Mouse (Mus musculus): ENCODE results near the gene A030005K14Rik. TPM values are rescaled to one million over a fixed set of nuclear protein-coding genes. Genes with fewer than 3 reads are reported as not detected.

Gene A030005K14Rik
- polyA plus RNA-seq (2014; fragmentation: Nextera tagmentation; extraction: Ambion mirVana) = not detected in 2 replicates

GRCm38 (mm10) chr1:83059278-83059677, at the start of gene A030005K14Rik:
Gene A030005K14Rik, minus strand, starts transcription at chr1:83059378.
- DNase-seq (ENCODE audit: low spot score) (no peak), ATAC-seq (replicated peaks; ENCODE audit: insufficient number of reproducible peaks, low FRiP score, low TSS enrichment, low read depth) (no peak)
- Histone ChIP-seq H3K27ac (replicated peaks; ENCODE audit: low read depth, low read length) (no peak within 1 kb of the TSS), H3K4me1 (ENCODE audit: control insufficient read depth, insufficient read depth, low read length) (no peaks in the 10 kb centered on the region), H3K9ac (replicated peaks; ENCODE audit: low read length) (no peak within 1 kb of the TSS), H3K4me2 (ENCODE audit: low read depth, low read length) (no peak within 1 kb of the TSS), H3K27me3 (ENCODE audit: control insufficient read depth, insufficient read depth, low read length) (no peaks in the 10 kb centered on the region), H3K4me3 (ENCODE audit: low read depth, low read length) (no peak within 1 kb of the TSS), H3K36me3 (replicated peaks; ENCODE audit: control insufficient read depth, insufficient read depth, low read depth, low read length) (no peaks in the 10 kb centered on the region), H3K9me3 (replicated peaks; ENCODE audit: control insufficient read depth, low read length) (no peaks in the 10 kb centered on the region)
- 96% methylated on average over 9 of the region's 9 CpGs for WGBS

- no peak overlapping the region for H3K9ac ChIP-seq (replicated peaks; ENCODE audit: low read length)
- WGBS = 80% methylated on average over 5 of the region's 5 CpGs
- ATAC-seq (replicated peaks; ENCODE audit: insufficient number of reproducible peaks, low FRiP score, low TSS enrichment, low read depth) (no peak), DNase-seq (ENCODE audit: low spot score) (no peak)
- no peaks in the 10 kb centered on the region for H3K27me3 ChIP-seq (ENCODE audit: control insufficient read depth, insufficient read depth, low read length)
- H3K27ac ChIP-seq (replicated peaks; ENCODE audit: low read depth, low read length) = no peak overlapping the region
- H3K36me3 ChIP-seq (replicated peaks; ENCODE audit: control insufficient read depth, insufficient read depth, low read depth, low read length) = no peaks in the 10 kb centered on the region
- no peaks in the 10 kb centered on the region for H3K9me3 ChIP-seq (replicated peaks; ENCODE audit: control insufficient read depth, low read length)
- H3K4me3 ChIP-seq (ENCODE audit: low read depth, low read length) = no peak overlapping the region
- no peak overlapping the region for H3K4me2 ChIP-seq (ENCODE audit: low read depth, low read length)
- no peaks in the 10 kb centered on the region for H3K4me1 ChIP-seq (ENCODE audit: control insufficient read depth, insufficient read depth, low read length)
These were observed 48.3 kb upstream of the A030005K14Rik start for GRCm38 (mm10) chr1:83107410-83107978.

- H3K36me3 ChIP-seq (replicated peaks; ENCODE audit: control insufficient read depth, insufficient read depth, low read depth, low read length) = no peaks in the 10 kb centered on the region
- DNase-seq (ENCODE audit: low spot score) (no peak), ATAC-seq (replicated peaks; ENCODE audit: insufficient number of reproducible peaks, low FRiP score, low TSS enrichment, low read depth) (no peak)
- H3K4me1 ChIP-seq (ENCODE audit: control insufficient read depth, insufficient read depth, low read length) = no peaks in the 10 kb centered on the region
- H3K9me3 ChIP-seq (replicated peaks; ENCODE audit: control insufficient read depth, low read length) = no peaks in the 10 kb centered on the region
- no peaks in the 10 kb centered on the region for H3K27me3 ChIP-seq (ENCODE audit: control insufficient read depth, insufficient read depth, low read length)
- H3K27ac ChIP-seq (replicated peaks; ENCODE audit: low read depth, low read length) = no peak overlapping the region
- H3K4me2 ChIP-seq (ENCODE audit: low read depth, low read length) = no peak overlapping the region
- H3K9ac ChIP-seq (replicated peaks; ENCODE audit: low read length) = no peak overlapping the region
- 62% methylated on average over 1 of the region's 1 CpGs for WGBS
- no peak overlapping the region for H3K4me3 ChIP-seq (ENCODE audit: low read depth, low read length)
These were observed 46.3 kb upstream of the A030005K14Rik start for GRCm38 (mm10) chr1:83105464-83105863.

- WGBS = 59% methylated on average over 3 of the region's 3 CpGs
- Histone ChIP-seq H3K27ac (replicated peaks; ENCODE audit: low read depth, low read length) (no peak overlapping the region), H3K9me3 (replicated peaks; ENCODE audit: control insufficient read depth, low read length) (no peaks in the 10 kb centered on the region), H3K4me2 (ENCODE audit: low read depth, low read length) (no peak overlapping the region), H3K4me3 (ENCODE audit: low read depth, low read length) (no peak overlapping the region), H3K9ac (replicated peaks; ENCODE audit: low read length) (no peak overlapping the region), H3K27me3 (ENCODE audit: control insufficient read depth, insufficient read depth, low read length) (no peaks in the 10 kb centered on the region), H3K36me3 (replicated peaks; ENCODE audit: control insufficient read depth, insufficient read depth, low read depth, low read length) (no peaks in the 10 kb centered on the region), H3K4me1 (ENCODE audit: control insufficient read depth, insufficient read depth, low read length) (no peaks in the 10 kb centered on the region)
- no peak for ATAC-seq (replicated peaks; ENCODE audit: insufficient number of reproducible peaks, low FRiP score, low TSS enrichment, low read depth)
- DNase-seq (ENCODE audit: low spot score) = peak; percentile 37
These were observed 42.7 kb upstream of the A030005K14Rik start for GRCm38 (mm10) chr1:83101891-83102290.

GRCm38 (mm10) chr1:83099580-83100137, 40.5 kb upstream of the A030005K14Rik start:
- ATAC-seq (replicated peaks; ENCODE audit: insufficient number of reproducible peaks, low FRiP score, low TSS enrichment, low read depth) (no peak), DNase-seq (ENCODE audit: low spot score) (no peak)
- 76% methylated on average over 7 of the region's 7 CpGs for WGBS
- no peak overlapping the region for H3K9ac ChIP-seq (replicated peaks; ENCODE audit: low read length)
- no peak overlapping the region for H3K27ac ChIP-seq (replicated peaks; ENCODE audit: low read depth, low read length)
- no peaks in the 10 kb centered on the region for H3K36me3 ChIP-seq (replicated peaks; ENCODE audit: control insufficient read depth, insufficient read depth, low read depth, low read length)
- H3K27me3 ChIP-seq (ENCODE audit: control insufficient read depth, insufficient read depth, low read length) = no peaks in the 10 kb centered on the region
- no peak overlapping the region for H3K4me2 ChIP-seq (ENCODE audit: low read depth, low read length)
- no peaks in the 10 kb centered on the region for H3K4me1 ChIP-seq (ENCODE audit: control insufficient read depth, insufficient read depth, low read length)
- no peaks in the 10 kb centered on the region for H3K9me3 ChIP-seq (replicated peaks; ENCODE audit: control insufficient read depth, low read length)
- H3K4me3 ChIP-seq (ENCODE audit: low read depth, low read length) = no peak overlapping the region

GRCm38 (mm10) chr1:83099160-83099559, 40.0 kb upstream of the A030005K14Rik start:
- H3K9ac ChIP-seq (replicated peaks; ENCODE audit: low read length) = no peak overlapping the region
- H3K4me2 ChIP-seq (ENCODE audit: low read depth, low read length) = no peak overlapping the region
- WGBS = 81% methylated on average over 2 of the region's 2 CpGs
- no peaks in the 10 kb centered on the region for H3K9me3 ChIP-seq (replicated peaks; ENCODE audit: control insufficient read depth, low read length)
- H3K4me1 ChIP-seq (ENCODE audit: control insufficient read depth, insufficient read depth, low read length) = no peaks in the 10 kb centered on the region
- no peaks in the 10 kb centered on the region for H3K36me3 ChIP-seq (replicated peaks; ENCODE audit: control insufficient read depth, insufficient read depth, low read depth, low read length)
- DNase-seq (ENCODE audit: low spot score) = no peak
- no peak overlapping the region for H3K27ac ChIP-seq (replicated peaks; ENCODE audit: low read depth, low read length)
- ATAC-seq (replicated peaks; ENCODE audit: insufficient number of reproducible peaks, low FRiP score, low TSS enrichment, low read depth) = no peak
- H3K27me3 ChIP-seq (ENCODE audit: control insufficient read depth, insufficient read depth, low read length) = no peaks in the 10 kb centered on the region
- no peak overlapping the region for H3K4me3 ChIP-seq (ENCODE audit: low read depth, low read length)

GRCm38 (mm10) chr1:83096935-83097334, 37.8 kb upstream of the A030005K14Rik start:
- H3K27me3 ChIP-seq (ENCODE audit: control insufficient read depth, insufficient read depth, low read length) = no peaks in the 10 kb centered on the region
- H3K4me1 ChIP-seq (ENCODE audit: control insufficient read depth, insufficient read depth, low read length) = no peaks in the 10 kb centered on the region
- 79% methylated on average over 4 of the region's 4 CpGs for WGBS
- DNase-seq (ENCODE audit: low spot score) (no peak), ATAC-seq (replicated peaks; ENCODE audit: insufficient number of reproducible peaks, low FRiP score, low TSS enrichment, low read depth) (no peak)
- H3K27ac ChIP-seq (replicated peaks; ENCODE audit: low read depth, low read length) = no peak overlapping the region
- H3K4me3 ChIP-seq (ENCODE audit: low read depth, low read length) = no peak overlapping the region
- H3K4me2 ChIP-seq (ENCODE audit: low read depth, low read length) = no peak overlapping the region
- no peak overlapping the region for H3K9ac ChIP-seq (replicated peaks; ENCODE audit: low read length)
- no peaks in the 10 kb centered on the region for H3K36me3 ChIP-seq (replicated peaks; ENCODE audit: control insufficient read depth, insufficient read depth, low read depth, low read length)
- no peaks in the 10 kb centered on the region for H3K9me3 ChIP-seq (replicated peaks; ENCODE audit: control insufficient read depth, low read length)

GRCm38 (mm10) chr1:83091268-83091667, 32.1 kb upstream of the A030005K14Rik start:
- H3K4me1 ChIP-seq (ENCODE audit: control insufficient read depth, insufficient read depth, low read length) = no peaks in the 10 kb centered on the region
- 65% methylated on average over 3 of the region's 3 CpGs for WGBS
- no peak for ATAC-seq (replicated peaks; ENCODE audit: insufficient number of reproducible peaks, low FRiP score, low TSS enrichment, low read depth)
- no peaks in the 10 kb centered on the region for H3K9me3 ChIP-seq (replicated peaks; ENCODE audit: control insufficient read depth, low read length)
- no peaks in the 10 kb centered on the region for H3K27me3 ChIP-seq (ENCODE audit: control insufficient read depth, insufficient read depth, low read length)
- no peak overlapping the region for H3K4me2 ChIP-seq (ENCODE audit: low read depth, low read length)
- no peak overlapping the region for H3K9ac ChIP-seq (replicated peaks; ENCODE audit: low read length)
- no peak overlapping the region for H3K27ac ChIP-seq (replicated peaks; ENCODE audit: low read depth, low read length)
- no peak overlapping the region for H3K4me3 ChIP-seq (ENCODE audit: low read depth, low read length)
- DNase-seq (ENCODE audit: low spot score) = no peak
- no peaks in the 10 kb centered on the region for H3K36me3 ChIP-seq (replicated peaks; ENCODE audit: control insufficient read depth, insufficient read depth, low read depth, low read length)

Data from embryonic facial prominence, embryonic 11.5 days (tissue).